Mouse (Mus musculus): ENCODE results near the gene Il10.
A peak's percentile ranks its signal among the peaks of the same experiment; 100 is the strongest.

Il10 gene

GRCm38 (mm10) chr1:131049361-131049806, 29.7 kb downstream of the Il10 start:
- DNase-seq: no peak

GRCm38 (mm10) chr1:131050011-131050410, 30.4 kb downstream of the Il10 start:
- DNase-seq: no peak

- no peak for DNase-seq
Measured at GRCm38 (mm10) chr1:131050617-131051016, 31.0 kb downstream of the Il10 start.

- no peak for DNase-seq
Measured at GRCm38 (mm10) chr1:131051073-131051472, 31.4 kb downstream of the Il10 start.

- DNase-seq: peak; percentile 36
Measured at GRCm38 (mm10) chr1:131053239-131053638, 33.6 kb downstream of the Il10 start.

GRCm38 (mm10) chr1:131053656-131054055, 34.0 kb downstream of the Il10 start:
- DNase-seq: no peak

- no peak for DNase-seq
Measured at GRCm38 (mm10) chr1:131054251-131054650, 34.6 kb downstream of the Il10 start.

GRCm38 (mm10) chr1:131058431-131058830, 38.8 kb downstream of the Il10 start:
- DNase-seq: no peak

- DNase-seq: no peak
Measured at GRCm38 (mm10) chr1:131059411-131059810, 39.8 kb downstream of the Il10 start.

- DNase-seq: no peak
Measured at GRCm38 (mm10) chr1:131059841-131060240, 40.2 kb downstream of the Il10 start.

GRCm38 (mm10) chr1:131060290-131061253, 40.9 kb downstream of the Il10 start:
- no peak for DNase-seq

- DNase-seq: no peak
Measured at GRCm38 (mm10) chr1:131061740-131062254, 42.2 kb downstream of the Il10 start.

GRCm38 (mm10) chr1:131062821-131063220, 43.2 kb downstream of the Il10 start:
- DNase-seq: no peak

GRCm38 (mm10) chr1:131064202-131064601, 44.6 kb downstream of the Il10 start:
- DNase-seq: no peak

GRCm38 (mm10) chr1:131068011-131068727, 48.5 kb downstream of the Il10 start:
- no peak for DNase-seq

- DNase-seq: no peak
Measured at GRCm38 (mm10) chr1:131069010-131069409, 49.4 kb downstream of the Il10 start.

- no peak for DNase-seq
Measured at GRCm38 (mm10) chr1:131072376-131072990, 52.8 kb downstream of the Il10 start.

GRCm38 (mm10) chr1:131074524-131074938, 54.9 kb downstream of the Il10 start:
- DNase-seq: no peak

Measured in cerebellum, adult 11-12 months (tissue).